Mouse (Mus musculus): Measurements from ENCODE around the gene Erlin1.

Erlin1 gene

GRCm38 (mm10) chr19:44069121-44069913 lies at the start of gene Erlin1:
Gene Erlin1, minus strand, starts transcription at chr19:44069785.
- DNase-seq (ENCODE audit: low spot score in 2 of 2) = peak; percentile 87 to 88

- no peak for DNase-seq (ENCODE audit: low spot score in 2 of 2)
Measured at GRCm38 (mm10) chr19:44117793-44118192, 48.2 kb upstream of the Erlin1 start.

GRCm38 (mm10) chr19:44111706-44112105 lies 42.1 kb upstream of the Erlin1 start:
- DNase-seq (ENCODE audit: low spot score in 2 of 2) = no peak

GRCm38 (mm10) chr19:44110356-44110755 lies 40.8 kb upstream of the Erlin1 start:
- DNase-seq (ENCODE audit: low spot score in 2 of 2) = no peak

GRCm38 (mm10) chr19:44108996-44109395 lies 39.4 kb upstream of the Erlin1 start:
- DNase-seq (ENCODE audit: low spot score in 2 of 2) = peak; percentile 2 to 8

- DNase-seq (ENCODE audit: low spot score in 2 of 2) = peak in 1 of 2 experiments; percentile 5
Measured at GRCm38 (mm10) chr19:44107661-44108521, 38.3 kb upstream of the Erlin1 start.

- peak; percentile 94 to 95 for DNase-seq (ENCODE audit: low spot score in 2 of 2)
Measured at GRCm38 (mm10) chr19:44106831-44107660, 37.5 kb upstream of the Erlin1 start, which contains the start of gene Chuk. Gene Chuk, minus strand, starts transcription at chr19:44107480.

- no peak for DNase-seq (ENCODE audit: low spot score in 2 of 2)
Measured at GRCm38 (mm10) chr19:44104393-44104792, 34.8 kb upstream of the Erlin1 start.

GRCm38 (mm10) chr19:44103001-44103400 lies 33.4 kb upstream of the Erlin1 start:
- DNase-seq (ENCODE audit: low spot score in 2 of 2) = no peak

GRCm38 (mm10) chr19:44100840-44101239 lies 31.3 kb upstream of the Erlin1 start:
- no peak for DNase-seq (ENCODE audit: low spot score in 2 of 2)

- DNase-seq (ENCODE audit: low spot score in 2 of 2) = no peak
Measured at GRCm38 (mm10) chr19:44086278-44086677, 16.7 kb upstream of the Erlin1 start.

GRCm38 (mm10) chr19:44080920-44081319 lies 11.3 kb upstream of the Erlin1 start:
- DNase-seq (ENCODE audit: low spot score in 2 of 2) = no peak

GRCm38 (mm10) chr19:44080023-44080422 lies 10.4 kb upstream of the Erlin1 start:
- no peak for DNase-seq (ENCODE audit: low spot score in 2 of 2)

- no peak for DNase-seq (ENCODE audit: low spot score in 2 of 2)
Measured at GRCm38 (mm10) chr19:44077024-44077423, 7.4 kb upstream of the Erlin1 start.

- DNase-seq (ENCODE audit: low spot score in 2 of 2) = no peak
Measured at GRCm38 (mm10) chr19:44076457-44076856, 6.9 kb upstream of the Erlin1 start.

- DNase-seq (ENCODE audit: low spot score in 2 of 2) = no peak
Measured at GRCm38 (mm10) chr19:44074986-44075385, 5.4 kb upstream of the Erlin1 start.

GRCm38 (mm10) chr19:44071166-44071565 lies 1.6 kb upstream of the Erlin1 start:
- DNase-seq (ENCODE audit: low spot score in 2 of 2) = no peak

- no peak for DNase-seq (ENCODE audit: low spot score in 2 of 2)
Measured at GRCm38 (mm10) chr19:44069914-44070232, 288 bp upstream of the Erlin1 start.

- no peak for DNase-seq (ENCODE audit: low spot score in 2 of 2)
Measured at GRCm38 (mm10) chr19:44068232-44068631, 1.4 kb downstream of the Erlin1 start.

- DNase-seq (ENCODE audit: low spot score in 2 of 2) = peak in 1 of 2 experiments; percentile 2
Measured at GRCm38 (mm10) chr19:44067323-44068049, 2.1 kb downstream of the Erlin1 start.

- DNase-seq (ENCODE audit: low spot score in 2 of 2) = no peak
Measured at GRCm38 (mm10) chr19:44064734-44065133, 4.9 kb downstream of the Erlin1 start.

All from heart, adult 9 months (tissue).